Mouse (Mus musculus): ENCODE measurements around the gene Zfp780b. TPM values are rescaled to one million over a fixed set of nuclear protein-coding genes. Genes with fewer than 3 reads are reported as not detected.
"Not testable (repeated sequence)": the region's sequence is repeated elsewhere in the genome, so short reads cannot be mapped to it uniquely, and the experiment has no call there.

Zfp780b gene
- 26.3 and 27.5 TPM in 2 replicates for polyA plus RNA-seq (2016; fragmentation: Nextera tagmentation; extraction: Ambion mirVana)

DNA sequence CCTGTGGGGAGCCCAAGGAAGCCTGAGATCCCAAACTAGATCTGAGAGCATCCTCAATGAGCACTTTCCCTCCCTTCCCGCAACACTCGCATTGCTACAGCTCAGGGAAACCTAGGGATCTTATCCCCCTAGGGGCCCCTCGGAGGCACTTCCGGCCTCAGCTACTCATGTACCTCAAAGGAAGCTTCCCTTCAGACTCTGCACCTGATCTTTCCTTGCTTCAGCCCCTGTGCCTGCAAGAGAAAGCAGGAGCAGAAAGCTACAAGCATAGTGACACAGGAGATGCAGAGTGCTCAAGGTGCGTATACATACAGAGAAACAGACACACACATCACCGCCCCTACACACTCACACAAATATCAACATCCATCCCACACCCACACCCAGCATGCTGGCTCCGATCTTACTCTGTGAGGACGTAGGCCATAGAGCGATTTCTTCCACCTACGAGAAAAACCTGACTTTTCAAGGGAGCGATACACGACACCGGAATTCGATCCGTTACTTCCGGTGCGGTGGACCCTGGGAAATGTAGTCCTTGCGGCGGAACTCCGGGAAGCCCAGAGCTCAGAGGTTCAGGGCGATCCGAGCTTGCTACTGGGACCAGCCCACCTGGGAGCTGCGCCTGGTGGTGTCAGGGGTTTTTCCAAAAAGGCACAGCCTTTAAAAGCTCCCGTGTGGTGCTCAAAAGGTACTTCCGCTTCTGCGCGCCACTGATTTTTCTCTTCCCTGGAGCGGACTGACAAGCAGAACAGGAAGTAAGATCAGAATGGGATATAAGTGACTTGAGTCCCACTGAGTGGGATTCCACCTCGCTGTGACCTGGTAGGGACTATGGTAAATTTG, at the start of gene Zfp780b:
TSS of gene Zfp780b (minus strand) at position 489 of the 846 bp plus-strand sequence.
- H3K27me3 ChIP-seq (replicated peaks) = no peaks in the 10 kb centered on the region
- H3K4me1 ChIP-seq = peaks cover 12% of the 10 kb centered on the region
- peaks cover 19% of the 10 kb centered on the region for H3K9me3 ChIP-seq
- peak within 1 kb of the TSS; percentile 65 for H3K4me3 ChIP-seq
- H3K36me3 ChIP-seq = peaks cover 9% of the 10 kb centered on the region
- peak within 1 kb of the TSS; percentile 76 for H3K9ac ChIP-seq
- peak; percentile 85 for ATAC-seq (ENCODE audit: low FRiP score, low read depth)
- under 1% methylated on average over 29 of the region's 29 CpGs for WGBS
- H3K27ac ChIP-seq = no peak within 1 kb of the TSS
- peak within 1 kb of the TSS; percentile 79 for H3K4me2 ChIP-seq (replicated peaks)

- peak; percentile 42; the same call in 1 of the 2 replicates for ATAC-seq (ENCODE audit: low FRiP score, low read depth)
- H3K9ac ChIP-seq = peak overlapping the region; percentile 84
- peak overlapping the region; percentile 61 for H3K4me3 ChIP-seq
- no peaks in the 10 kb centered on the region for H3K9me3 ChIP-seq
- 24% methylated on average over 7 of the region's 7 CpGs for WGBS
- peaks cover 10% of the 10 kb centered on the region; the same call in 1 of the 2 replicates for H3K4me1 ChIP-seq
- no peaks in the 10 kb centered on the region; the same call in 1 of the 2 replicates for H3K36me3 ChIP-seq
- peak overlapping the region; percentile 94 for H3K4me2 ChIP-seq (replicated peaks)
- H3K27me3 ChIP-seq (replicated peaks) = no peaks in the 10 kb centered on the region
- H3K27ac ChIP-seq = no peak overlapping the region
Measured at GRCm38 (mm10) chr7:28014445-28014810, 35.5 kb upstream of the Zfp780b start.

GRCm38 (mm10) chr7:28013549-28014444, 34.8 kb upstream of the Zfp780b start, which contains the start of gene Zfp850:
TSS of gene Zfp850 (minus strand) at chr7:28014115.
- H3K9ac ChIP-seq = peak within 1 kb of the TSS; percentile 84
- peak within 1 kb of the TSS; percentile 61 for H3K4me3 ChIP-seq
- peak; percentile 90 for ATAC-seq (ENCODE audit: low FRiP score, low read depth)
- no peaks in the 10 kb centered on the region; the same call in 1 of the 2 replicates for H3K36me3 ChIP-seq
- H3K9me3 ChIP-seq = no peaks in the 10 kb centered on the region
- H3K4me2 ChIP-seq (replicated peaks) = peak within 1 kb of the TSS; percentile 94
- peaks cover 10% of the 10 kb centered on the region; the same call in 1 of the 2 replicates for H3K4me1 ChIP-seq
- under 1% methylated on average over 47 of the region's 47 CpGs for WGBS
- H3K27me3 ChIP-seq (replicated peaks) = no peaks in the 10 kb centered on the region
- H3K27ac ChIP-seq = no peak within 1 kb of the TSS

DNA sequence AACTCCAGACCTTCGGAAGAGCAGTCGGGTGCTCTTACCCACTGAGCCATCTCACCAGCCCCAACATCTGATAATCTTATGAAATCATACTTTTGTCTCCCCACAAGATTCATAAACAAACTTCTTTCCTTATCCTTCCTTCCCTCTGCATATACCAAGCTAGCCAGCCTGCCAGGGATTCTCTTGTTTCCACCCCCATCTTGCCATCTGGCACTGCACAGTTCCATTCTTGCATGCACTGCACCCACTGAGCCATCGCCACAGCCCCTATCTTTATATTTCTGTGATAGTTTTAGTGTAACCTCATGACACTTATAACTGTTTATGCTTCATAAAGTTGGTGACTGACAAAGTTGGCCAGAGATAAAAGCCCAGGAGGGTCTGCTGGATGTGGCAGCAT, 31.3 kb upstream of the Zfp780b start:
- H3K27ac ChIP-seq = no peak overlapping the region
- no peak overlapping the region for H3K4me2 ChIP-seq (replicated peaks)
- no peak overlapping the region for H3K9ac ChIP-seq
- peaks cover 18% of the 10 kb centered on the region for H3K36me3 ChIP-seq
- peaks cover 10% of the 10 kb centered on the region; the same call in 1 of the 2 replicates for H3K4me1 ChIP-seq
- H3K4me3 ChIP-seq = no peak overlapping the region
- no peaks in the 10 kb centered on the region for H3K27me3 ChIP-seq (replicated peaks)
- H3K9me3 ChIP-seq = no peaks in the 10 kb centered on the region
- ATAC-seq (ENCODE audit: low FRiP score, low read depth) = no peak
- WGBS = 98% methylated on average over 3 of the region's 3 CpGs

DNA sequence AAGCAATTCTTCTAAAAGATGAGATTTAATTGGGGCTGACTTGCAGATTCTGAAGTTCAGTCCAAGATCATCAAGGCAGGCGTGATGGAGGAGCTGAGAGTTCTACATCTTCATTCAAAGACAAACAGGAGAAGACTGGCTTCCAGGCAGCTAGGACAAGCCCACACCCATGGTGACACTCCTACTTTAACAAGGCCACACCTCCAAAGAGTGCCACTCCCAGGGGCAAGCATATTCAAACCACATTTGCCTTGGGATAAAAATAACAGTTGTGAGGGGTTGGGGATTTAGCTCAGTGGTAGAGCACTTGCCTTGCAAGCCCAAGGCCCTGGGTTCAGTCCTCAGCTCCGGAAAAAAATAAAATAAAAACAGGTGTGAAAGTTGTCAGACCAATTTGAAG, 3.2 kb upstream of the Zfp780b start:
- H3K9me3 ChIP-seq = peaks cover 41% of the 10 kb centered on the region
- H3K4me1 ChIP-seq = peaks cover 12% of the 10 kb centered on the region
- WGBS = 85% methylated on average over 2 of the region's 2 CpGs
- H3K36me3 ChIP-seq = peaks cover 11% of the 10 kb centered on the region
- H3K4me2 ChIP-seq (replicated peaks) = no peak overlapping the region
- ATAC-seq (ENCODE audit: low FRiP score, low read depth) = no peak
- H3K27ac ChIP-seq = no peak overlapping the region
- H3K27me3 ChIP-seq (replicated peaks) = no peaks in the 10 kb centered on the region
- H3K4me3 ChIP-seq = no peak overlapping the region
- no peak overlapping the region for H3K9ac ChIP-seq

DNA sequence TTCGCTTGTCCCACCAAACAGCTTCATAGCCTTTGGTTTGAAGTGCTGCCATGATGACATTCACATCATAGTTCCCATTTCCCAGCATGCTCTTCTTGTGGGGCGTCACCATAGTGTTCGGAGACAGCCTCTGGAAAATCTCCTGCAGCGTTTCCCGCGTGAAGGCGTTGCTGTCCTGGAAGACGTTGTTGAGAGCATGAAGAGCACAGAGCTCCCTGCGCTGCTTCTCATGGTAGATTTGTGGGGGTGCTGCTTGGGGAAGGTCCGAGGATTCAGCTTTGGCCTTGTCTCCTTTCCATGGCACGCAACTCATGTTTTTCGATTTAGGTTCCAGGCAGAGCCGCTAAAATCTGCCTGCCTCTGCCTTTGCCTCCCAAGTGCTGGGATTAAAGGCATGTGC, 29.5 kb downstream of the Zfp780b start:
- H3K4me1 ChIP-seq; H3K4me3 ChIP-seq; H3K9me3 ChIP-seq; H3K9ac ChIP-seq; H3K27me3 ChIP-seq (replicated peaks); H3K36me3 ChIP-seq; ATAC-seq (ENCODE audit: low FRiP score, low read depth); H3K4me2 ChIP-seq (replicated peaks); H3K27ac ChIP-seq: not testable (repeated sequence)
- WGBS = 91% methylated on average over 13 of the region's 13 CpGs

GRCm38 (mm10) chr7:27941869-27942268, 37.1 kb downstream of the Zfp780b start:
- H3K4me2 ChIP-seq (replicated peaks); H3K4me3 ChIP-seq; H3K9me3 ChIP-seq; H3K4me1 ChIP-seq; H3K27ac ChIP-seq; H3K27me3 ChIP-seq (replicated peaks); ATAC-seq (ENCODE audit: low FRiP score, low read depth); H3K36me3 ChIP-seq; H3K9ac ChIP-seq: not testable (repeated sequence)
- WGBS = 36% methylated on average over 6 of the region's 7 CpGs

DNA sequence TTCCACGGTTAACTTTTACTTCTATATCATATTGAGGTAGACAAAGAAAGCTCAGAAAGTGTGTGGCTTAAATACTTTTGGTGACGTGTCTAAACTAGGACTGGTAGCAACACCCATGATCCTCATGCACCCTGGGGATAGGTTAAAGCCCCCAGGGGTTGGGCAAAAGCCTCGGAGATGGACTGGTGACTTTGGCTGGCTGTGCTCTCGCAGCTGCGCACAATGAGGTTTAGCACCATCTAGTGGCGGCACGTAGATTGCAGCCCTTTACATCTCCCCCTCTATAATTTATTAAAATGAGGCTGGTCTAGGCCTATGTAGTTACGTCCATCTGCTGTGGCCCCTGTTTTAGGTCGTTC, 45.2 kb downstream of the Zfp780b start:
- ATAC-seq (ENCODE audit: low FRiP score, low read depth); H3K9ac ChIP-seq; H3K36me3 ChIP-seq; H3K27me3 ChIP-seq (replicated peaks); H3K4me1 ChIP-seq; H3K27ac ChIP-seq; H3K4me3 ChIP-seq; H3K9me3 ChIP-seq: not testable (repeated sequence)
- WGBS = 38% methylated on average over 1 of the region's 9 CpGs
- H3K4me2 ChIP-seq (replicated peaks) = peak overlapping the region; percentile 40

GRCm38 (mm10) chr7:27933050-27933799, 45.7 kb downstream of the Zfp780b start:
- Histone ChIP-seq H3K27me3 (replicated peaks) (no peaks in the 10 kb centered on the region), H3K4me1 (peaks cover 6% of the 10 kb centered on the region; the same call in 1 of the 2 replicates), H3K9me3 (no peaks in the 10 kb centered on the region), H3K36me3 (no peaks in the 10 kb centered on the region), H3K4me3 (no peak overlapping the region), H3K9ac (no peak overlapping the region), H3K4me2 (replicated peaks) (peak overlapping the region; percentile 40), H3K27ac (no peak overlapping the region)
- WGBS = 33% methylated on average over 7 of the region's 7 CpGs
- ATAC-seq (ENCODE audit: low FRiP score, low read depth) = 0 out of 2 replicates have a peak, but pooled peaks have one; percentile 21

GRCm38 (mm10) chr7:27928818-27929695, 49.9 kb downstream of the Zfp780b start, which contains the start of gene Zfp974:
TSS of gene Zfp974 (minus strand) at chr7:27929460.
- H3K4me1 ChIP-seq = peaks cover 8% of the 10 kb centered on the region; the same call in 1 of the 2 replicates
- WGBS = 3% methylated on average over 40 of the region's 40 CpGs
- peak within 1 kb of the TSS; percentile 56 for H3K4me3 ChIP-seq
- peak; percentile 85 for ATAC-seq (ENCODE audit: low FRiP score, low read depth)
- H3K9me3 ChIP-seq = no peaks in the 10 kb centered on the region
- H3K4me2 ChIP-seq (replicated peaks) = peak within 1 kb of the TSS; percentile 87
- peak within 1 kb of the TSS; percentile 67 for H3K9ac ChIP-seq
- H3K27ac ChIP-seq = no peak within 1 kb of the TSS
- H3K27me3 ChIP-seq (replicated peaks) = no peaks in the 10 kb centered on the region
- H3K36me3 ChIP-seq = peaks cover 16% of the 10 kb centered on the region; the same call in 1 of the 2 replicates

DNA sequence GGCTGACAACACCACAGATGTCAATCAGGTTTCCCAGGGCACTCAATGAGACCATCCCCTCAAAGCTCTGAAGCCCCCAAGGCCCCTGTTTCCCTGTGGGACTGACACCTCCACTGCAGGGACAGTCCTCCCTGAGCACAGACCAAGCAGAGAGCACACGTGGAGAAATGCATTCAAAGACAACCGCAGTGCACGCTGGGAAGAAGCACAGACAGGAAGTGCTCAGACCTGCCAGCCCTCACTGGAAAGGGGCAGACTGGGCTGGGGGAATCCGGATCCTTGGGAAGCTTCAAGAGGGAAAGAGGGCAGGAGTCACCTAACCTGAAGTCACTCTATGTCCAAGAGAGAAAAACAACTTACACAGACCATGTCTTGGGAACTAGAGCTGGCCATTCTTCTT, 51.9 kb downstream of the Zfp780b start:
- 46% methylated on average over 4 of the region's 4 CpGs for WGBS

More for the DNA sequence above, 51.9 kb downstream of the Zfp780b start:
- H3K9ac ChIP-seq; H3K4me1 ChIP-seq; H3K9me3 ChIP-seq; ATAC-seq (ENCODE audit: low FRiP score, low read depth); H3K4me3 ChIP-seq; H3K27ac ChIP-seq; H3K4me2 ChIP-seq (replicated peaks); H3K27me3 ChIP-seq (replicated peaks): not testable (repeated sequence)
- peaks cover 27% of the 10 kb centered on the region for H3K36me3 ChIP-seq
